Mouse (Mus musculus) embryo, embryonic 11.5 days (tissue): ENCODE measurements around the gene Hist2h2be.
"Not testable (repeated sequence)": the region's sequence is repeated elsewhere in the genome, so short reads cannot be mapped to it uniquely, and the experiment has no call there.

ENCODE experiments used
- DNase-seq: peaks from one replicate; pipeline ENCODE4 v3.0.0-alpha.2; 2012; ENCODE audit warnings: low read depth, low spot score

The Hist2h2be gene

DNA sequence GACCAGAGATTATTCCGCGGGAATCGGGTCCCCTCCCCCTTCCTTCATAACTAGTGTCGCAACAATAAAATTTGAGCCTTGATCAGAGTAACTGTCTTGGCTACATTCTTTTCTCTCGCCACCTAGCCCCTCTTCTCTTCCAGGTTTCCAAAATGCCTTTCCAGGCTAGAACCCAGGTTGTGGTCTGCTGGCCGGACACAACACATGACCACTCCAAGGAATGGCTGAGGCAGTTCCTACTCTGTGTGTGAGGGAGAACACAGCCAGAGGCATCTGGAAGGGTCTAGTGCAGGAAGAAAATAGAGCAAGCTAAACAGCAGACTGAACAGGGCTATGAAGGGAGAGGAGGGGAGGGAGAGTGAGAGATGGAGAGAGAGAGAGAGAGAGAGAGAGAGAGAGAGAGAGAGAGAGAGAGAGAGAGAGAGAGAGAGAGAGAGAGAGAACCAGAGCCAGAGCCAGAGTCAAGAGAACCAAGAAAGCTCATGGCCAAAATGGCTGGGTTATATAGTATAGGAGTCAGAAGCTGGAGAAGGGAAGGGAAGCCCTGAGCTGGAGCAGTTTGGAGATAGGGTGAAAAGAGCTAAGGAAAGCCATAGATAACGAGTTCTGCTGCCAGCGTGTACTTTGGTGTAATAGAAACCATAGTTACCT, 22.2 kb upstream of the Hist2h2be start:
- DNase-seq, result not testable (repeated sequence)

DNA sequence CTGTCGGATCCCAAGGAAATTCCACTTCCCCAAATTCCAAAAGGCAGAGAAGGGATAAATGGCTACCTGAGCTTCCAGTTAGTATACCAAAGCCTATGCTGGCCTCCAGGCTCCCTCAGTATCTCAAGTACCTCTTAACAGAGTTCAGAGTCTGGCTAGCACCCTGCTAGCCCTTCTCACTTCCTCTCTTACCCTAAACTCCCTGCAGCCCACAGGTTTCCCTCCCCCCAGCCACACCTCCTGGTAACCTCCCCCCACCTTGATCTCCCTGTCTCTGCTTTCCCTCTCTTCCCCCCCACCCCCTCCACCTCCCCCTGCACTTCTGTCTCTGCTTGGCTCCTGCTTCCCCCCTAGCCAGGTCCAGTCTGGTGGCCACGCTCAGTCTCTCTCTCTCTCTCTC, 21.2 kb upstream of the Hist2h2be start:
- DNase-seq, result no peak

DNA sequence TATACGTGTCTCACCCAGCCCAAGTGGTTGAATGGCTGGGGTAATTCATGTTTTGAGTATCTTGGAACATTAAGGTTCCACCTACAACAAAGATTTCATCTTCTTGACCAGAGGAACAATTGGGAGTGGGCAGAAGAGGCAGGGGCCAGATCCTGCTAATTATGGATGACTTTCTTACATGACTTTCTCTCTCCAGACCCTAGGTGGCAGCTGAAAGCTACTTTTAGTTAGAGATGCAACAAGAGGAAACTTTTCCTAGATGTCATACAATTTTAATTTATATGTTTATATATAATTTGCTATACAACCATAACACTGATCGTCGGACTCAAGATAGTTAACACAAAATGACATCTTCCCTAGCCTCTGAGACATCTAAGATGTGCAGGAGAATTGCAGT, 13.1 kb upstream of the Hist2h2be start:
- DNase-seq, result no peak

DNA sequence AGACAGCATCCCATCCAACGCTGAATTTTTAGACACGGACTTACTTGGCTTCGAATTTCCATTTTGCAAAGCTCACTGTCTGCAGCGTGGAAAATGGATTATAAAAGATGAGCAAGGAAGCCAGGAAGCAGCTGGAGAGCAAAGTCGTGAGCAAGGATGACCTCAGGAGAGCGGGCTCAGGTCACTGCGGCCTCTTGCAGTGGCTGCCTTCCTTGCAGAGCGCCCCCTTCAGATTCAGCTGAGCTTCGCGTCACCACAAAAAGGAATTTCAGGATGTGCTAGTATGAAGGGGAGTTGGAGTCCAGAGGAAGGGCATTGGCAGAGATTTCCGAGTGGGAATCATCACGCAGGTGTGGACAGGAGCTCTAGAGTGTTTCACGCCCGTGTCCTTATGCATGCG, 11.7 kb upstream of the Hist2h2be start:
- no peak for DNase-seq

DNA sequence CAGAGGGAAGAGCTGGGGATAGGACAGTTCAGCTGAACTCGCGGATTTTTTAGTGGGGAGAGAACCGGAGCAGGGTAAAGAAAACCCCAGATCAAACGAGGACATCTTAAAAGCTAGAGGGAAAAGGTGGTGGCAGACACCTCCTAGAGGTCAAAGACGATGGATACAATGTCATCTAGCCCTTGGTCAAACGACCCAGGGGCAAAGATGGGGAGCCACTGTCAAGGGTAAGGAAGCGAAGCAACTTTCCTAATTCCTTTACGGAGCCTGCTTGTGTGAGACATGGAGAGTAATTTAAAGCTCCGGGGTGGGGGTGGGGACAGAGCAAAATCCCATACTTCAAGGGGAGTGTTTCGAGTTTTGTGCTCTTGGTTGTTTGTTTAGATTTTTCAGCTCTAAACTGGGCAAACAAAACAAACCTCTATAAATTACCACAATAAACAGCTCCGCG, 1.7 kb upstream of the Hist2h2be start:
- no peak for DNase-seq

DNA sequence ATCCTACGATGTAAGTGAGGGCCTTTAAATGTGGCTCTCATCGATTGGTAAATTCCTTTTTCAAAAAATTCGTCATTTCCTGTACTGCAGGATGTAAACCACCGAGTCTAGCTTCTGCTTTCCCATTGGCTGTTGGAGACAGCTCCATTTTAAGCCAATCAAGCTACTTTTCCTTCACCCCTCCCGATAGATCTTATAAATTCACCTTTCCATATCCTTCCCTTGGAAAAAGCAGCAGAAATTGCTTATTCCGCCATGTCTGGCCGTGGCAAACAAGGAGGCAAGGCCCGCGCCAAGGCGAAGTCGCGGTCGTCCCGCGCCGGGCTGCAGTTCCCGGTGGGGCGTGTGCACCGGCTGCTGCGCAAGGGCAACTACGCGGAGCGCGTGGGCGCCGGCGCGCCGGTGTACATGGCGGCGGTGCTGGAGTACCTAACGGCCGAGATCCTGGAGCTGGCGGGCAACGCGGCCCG, 1.2 kb upstream of the Hist2h2be start, which contains the start of the genes Bola1 and Hist2h2ab:
Gene Bola1, minus strand, starts transcription at position 49 of the 470 bp plus-strand sequence.
Gene Hist2h2ab, plus strand, starts transcription at position 205 of the 470 bp plus-strand sequence.
- DNase-seq, result no peak

GRCm38 (mm10) chr3:96220131-96220764, 671 bp upstream of the Hist2h2be start:
- DNase-seq, result not testable (repeated sequence)

GRCm38 (mm10) chr3:96221640-96222038, 720 bp downstream of the Hist2h2be start:
- DNase-seq, result no peak

DNA sequence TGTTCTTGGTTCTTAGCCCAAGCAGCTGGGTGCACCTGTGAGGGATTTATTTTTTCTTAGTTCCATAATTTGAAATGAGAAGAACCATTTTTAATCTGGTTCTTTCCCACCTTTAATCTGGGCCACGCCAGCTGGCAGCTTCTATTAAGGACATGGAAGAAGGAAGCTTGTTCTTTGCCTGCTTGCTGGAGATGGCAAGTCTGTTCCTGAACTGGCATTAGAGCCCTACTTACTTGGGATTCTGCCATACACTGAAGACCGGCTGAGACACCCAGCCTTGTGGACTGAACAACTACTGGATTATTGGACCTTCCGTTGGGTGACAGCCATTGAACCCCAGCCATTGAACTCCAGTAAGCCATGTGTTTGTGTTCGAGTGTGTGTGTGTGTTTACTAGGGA, 1.9 kb downstream of the Hist2h2be start:
- DNase-seq, result no peak

GRCm38 (mm10) chr3:96225421-96225820, 4.5 kb downstream of the Hist2h2be start:
- DNase-seq, result no peak

DNA sequence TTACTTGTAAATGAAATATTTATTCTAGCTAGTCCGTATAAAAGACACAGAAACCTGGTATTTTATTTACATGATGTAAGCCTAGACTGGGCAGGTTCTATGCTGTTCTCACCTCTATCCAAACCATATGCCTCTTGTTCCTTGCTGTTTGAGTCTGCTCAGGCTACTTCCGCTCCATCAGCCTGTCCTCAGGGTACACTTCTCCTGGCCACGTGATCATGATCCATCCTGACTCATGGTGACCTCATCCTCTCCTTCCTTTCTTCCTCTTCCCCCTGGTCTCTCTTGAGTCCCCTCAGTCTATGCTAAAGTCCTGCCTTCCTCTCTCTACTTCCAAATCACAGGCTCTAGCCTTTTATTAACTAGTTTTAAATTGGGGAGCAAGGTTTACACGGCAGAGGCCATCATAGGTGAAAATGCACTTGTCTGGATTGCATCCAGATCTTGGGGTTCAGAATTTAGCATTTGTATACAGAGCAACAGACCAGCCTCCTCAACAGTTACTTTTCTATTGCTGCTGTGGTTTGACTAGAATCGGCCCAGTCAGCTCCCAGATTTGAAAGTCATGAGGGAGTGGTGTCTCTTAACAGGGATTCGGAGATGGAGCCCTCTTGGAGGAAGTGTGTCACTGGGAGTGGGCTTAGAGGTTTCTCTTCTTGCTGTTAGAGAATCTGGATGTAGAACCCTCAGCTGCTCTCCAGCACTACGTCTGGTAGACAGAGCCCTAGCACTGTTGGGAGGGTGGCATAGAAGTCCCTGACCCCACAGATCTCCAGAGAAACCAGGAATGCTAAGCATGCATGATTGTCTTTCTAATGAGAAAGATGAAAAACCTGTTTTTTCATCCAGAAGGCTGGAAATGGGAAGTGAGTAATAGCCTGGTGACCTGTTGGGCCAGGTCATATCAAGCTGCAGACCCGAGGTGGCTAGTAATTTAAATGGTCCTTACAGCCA, 6.1 kb downstream of the Hist2h2be start:
- DNase-seq, result no peak

DNA sequence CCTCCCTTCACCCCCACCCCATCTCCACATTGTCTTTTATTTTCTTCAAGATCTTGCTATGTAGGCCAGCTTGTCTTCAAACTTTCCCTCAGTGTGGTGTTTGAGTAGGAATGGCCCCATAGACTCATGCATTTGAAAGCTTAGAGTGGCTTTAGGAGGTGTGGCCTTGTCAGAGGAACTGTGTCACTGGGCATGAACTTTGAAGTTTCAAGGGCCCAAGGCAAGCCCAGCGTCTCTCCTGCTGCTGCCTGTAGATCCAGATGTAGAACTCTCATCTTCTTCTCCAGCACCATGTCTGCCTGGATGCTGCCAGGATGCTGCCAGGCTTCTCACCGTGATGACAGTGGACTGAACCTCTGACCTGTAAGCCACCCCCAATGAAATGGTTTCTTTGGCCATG, 7.9 kb downstream of the Hist2h2be start:
- no peak for DNase-seq

DNA sequence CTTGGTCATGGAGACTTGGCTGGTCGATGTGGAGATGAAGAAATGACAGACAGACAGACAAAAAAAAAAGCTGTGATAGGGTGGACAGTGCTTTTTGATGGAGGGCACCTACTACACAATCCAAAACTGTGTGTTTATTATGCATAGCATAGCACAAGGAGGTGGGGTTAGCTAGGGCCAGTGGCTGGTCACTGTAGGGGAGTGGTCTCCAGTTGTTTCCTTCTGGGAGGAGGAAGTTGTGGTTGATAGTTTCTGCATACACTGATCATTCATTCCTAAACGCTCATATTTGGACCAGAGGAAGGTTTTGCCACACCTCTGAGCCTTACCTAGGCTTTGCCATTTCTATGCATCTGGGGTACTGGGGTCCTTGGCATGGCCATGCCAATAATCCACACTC, 9.5 kb downstream of the Hist2h2be start:
- DNase-seq, result no peak

- DNase-seq, result no peak
Observed at GRCm38 (mm10) chr3:96230910-96231757, 10.2 kb downstream of the Hist2h2be start.

- DNase-seq, result no peak
Observed at GRCm38 (mm10) chr3:96231758-96232120, 10.8 kb downstream of the Hist2h2be start.

DNA sequence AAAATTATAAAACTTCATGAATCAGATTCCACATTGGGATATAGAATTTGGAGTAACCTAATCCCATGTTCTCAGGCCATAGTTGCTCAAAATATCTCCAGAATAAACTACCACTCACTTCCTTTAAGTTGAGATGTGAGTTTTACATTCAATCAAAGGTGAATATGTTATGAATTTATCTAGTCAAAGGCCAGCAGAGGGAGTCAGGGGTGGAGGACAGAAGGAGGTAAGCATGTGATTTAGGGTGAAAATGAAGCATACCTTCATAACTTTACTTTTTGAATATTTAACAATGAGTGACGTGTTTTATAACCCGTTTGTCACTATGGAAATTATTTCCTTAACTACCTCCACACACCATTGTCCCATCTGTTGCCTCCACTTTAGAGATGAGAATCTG, 14.0 kb downstream of the Hist2h2be start:
- DNase-seq, result no peak

- DNase-seq, result no peak
Observed at GRCm38 (mm10) chr3:96235836-96236235, 14.9 kb downstream of the Hist2h2be start.

GRCm38 (mm10) chr3:96236834-96237334, 16.0 kb downstream of the Hist2h2be start:
- DNase-seq, result no peak

- no peak for DNase-seq
Observed at GRCm38 (mm10) chr3:96237335-96237903, 16.5 kb downstream of the Hist2h2be start.

DNA sequence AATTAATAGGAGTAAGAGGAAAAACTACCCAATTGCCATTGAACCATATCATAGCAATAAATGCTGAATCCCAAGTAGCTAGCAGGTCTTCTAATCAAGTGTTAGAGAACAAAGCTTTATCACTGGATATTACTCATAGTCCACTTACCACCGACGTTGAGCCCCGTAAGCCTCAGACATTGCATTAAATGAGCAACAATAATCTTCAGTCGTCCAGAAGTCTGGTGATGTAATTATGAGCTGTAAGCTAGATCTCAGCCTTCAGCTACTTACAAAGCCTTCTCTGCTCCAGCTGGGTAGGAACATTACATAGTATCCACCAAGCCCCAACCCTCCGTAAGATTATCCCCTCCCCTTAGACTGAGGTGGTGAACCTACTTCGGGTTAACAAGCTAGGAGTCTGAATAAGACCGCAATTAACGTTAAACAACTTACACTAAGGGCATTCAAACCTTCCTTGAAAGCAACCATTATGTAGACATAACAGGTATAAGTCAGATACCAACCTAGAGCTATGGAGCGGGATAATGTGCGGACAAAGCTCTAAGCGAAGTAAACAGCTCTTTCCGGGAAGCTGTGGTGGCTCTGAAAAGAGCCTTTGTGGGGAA, 17.1 kb downstream of the Hist2h2be start:
- DNase-seq, result no peak
